Mouse (Mus musculus) embryonic facial prominence, embryonic 14.5 days (tissue): ENCODE data around the gene Ampd1. TPM values are rescaled to one million over a fixed set of nuclear protein-coding genes. Genes with fewer than 3 reads are reported as not detected.
"Not testable (repeated sequence)": the region's sequence is repeated elsewhere in the genome, so short reads cannot be mapped to it uniquely, and the experiment has no call there.

Source experiments
- ATAC-seq: fragments of 200-750 bp; cut with Nextera tagmentation; 2 replicates; pipeline ENCODE4 v1.8.0; 2017; ENCODE audit warnings: low read depth, moderate number of reproducible peaks, moderate TSS enrichment
- DNase-seq: peaks from one replicate; pipeline ENCODE4 v3.0.0-alpha.2; 2015; ENCODE audit warnings: low spot score
- H3K27ac ChIP-seq: fragments of 300-500 bp; sonication (generic); replicated peaks from 2 replicates; pipeline ENCODE4 v1.5.1; 2014; ENCODE audit warnings: low read depth, mild to moderate bottlenecking, low read length, moderate library complexity
- H3K27me3 ChIP-seq: fragments of 300-500 bp; sonication (generic); replicated peaks from 2 replicates; pipeline ENCODE4 v1.6.1; 2014; ENCODE audit warnings: low read length; ENCODE audit not compliant: control insufficient read depth, insufficient read depth
- H3K36me3 ChIP-seq: fragments of 300-500 bp; sonication (generic); 2 replicates; pipeline ENCODE4 v1.6.1; 2014; ENCODE audit warnings: low read length, mixed read lengths; ENCODE audit not compliant: control insufficient read depth, insufficient read depth
- H3K4me1 ChIP-seq: fragments of 300-500 bp; sonication (generic); 2 replicates; pipeline ENCODE4 v1.6.1; 2014; ENCODE audit warnings: antibody characterized with exemption, low read length; ENCODE audit not compliant: control insufficient read depth, insufficient read depth
- H3K4me2 ChIP-seq: fragments of 300-500 bp; sonication (generic); 2 replicates; pipeline ENCODE4 v1.6.1; 2014; ENCODE audit warnings: low read depth, mild to moderate bottlenecking, low read length, moderate library complexity, mixed read lengths
- H3K4me3 ChIP-seq: fragments of 300-500 bp; sonication (generic); 2 replicates; pipeline ENCODE4 v1.5.1; 2014; ENCODE audit warnings: low read depth, mild to moderate bottlenecking, low read length
- H3K9ac ChIP-seq: fragments of 300-500 bp; sonication (generic); 2 replicates; pipeline ENCODE4 v1.6.1; 2014; ENCODE audit warnings: low read depth, mild to moderate bottlenecking, low read length, moderate library complexity, mixed read lengths
- H3K9me3 ChIP-seq: fragments of 300-500 bp; sonication (generic); 2 replicates; pipeline ENCODE4 v1.6.1; 2016; ENCODE audit warnings: low read length; ENCODE audit not compliant: control insufficient read depth
- WGBS: fragments of 180-500 bp; shearing (Covaris S2); extraction: QIAGEN DNeasy Blood & Tissue Kit; methylation state at CpG from one replicate; pipeline ENCODE4 v1.1.7; 2014; 5-methylcytosine and 5-hydroxymethylcytosine counted together
- polyA plus RNA-seq: library from polyadenylated mRNA; unstranded; fragments of >200 nt; fragmentation: Nextera tagmentation; extraction: Ambion mirVana; gene quantifications from 2 replicates; pipeline ENCODE4 v1.2.1, GENCODE M21; 2014

Ampd1 gene
- polyA plus RNA-seq, 1 experiment from 2014 or later: 23.9 TPM

DNA sequence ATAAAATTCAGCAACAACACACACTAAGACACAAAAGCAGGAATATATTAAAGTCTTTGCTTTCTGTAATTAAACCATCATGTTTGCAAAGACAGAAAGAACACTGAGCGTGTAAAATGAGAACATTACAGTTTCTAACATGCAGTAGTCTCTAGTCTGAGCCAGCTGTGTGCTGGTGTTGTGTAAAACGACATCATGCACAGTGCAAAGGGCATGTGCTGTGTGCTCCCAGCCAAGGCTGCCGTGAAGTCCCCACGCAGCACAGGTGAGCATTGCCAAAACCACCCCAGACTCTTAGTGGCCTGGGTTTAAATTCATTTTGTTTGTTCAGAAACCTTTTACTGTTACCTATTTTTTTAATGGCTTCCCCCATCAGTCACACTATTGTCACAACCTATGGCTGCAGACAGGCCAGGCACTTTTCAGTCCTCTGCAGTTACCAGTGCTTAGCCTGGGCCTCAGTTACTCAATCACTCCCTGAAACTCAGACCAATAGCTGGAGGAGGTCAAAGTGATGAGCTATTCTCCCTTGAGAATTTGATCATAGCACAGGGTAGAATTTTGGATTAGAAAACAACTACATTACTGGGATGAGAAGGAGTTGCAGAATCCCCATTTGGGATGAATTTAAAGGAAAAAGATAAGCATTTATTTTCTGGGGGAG lies 62.7 kb downstream of the Ampd1 start:
- 0 out of 2 replicates have a peak, but pooled peaks cover 5% of the 10 kb centered on the region for H3K4me1 ChIP-seq
- no peak overlapping the region for H3K27ac ChIP-seq
- no peak overlapping the region for H3K4me2 ChIP-seq
- whole genome bisulfite sequencing: 58% methylated on average over 4 of the region's 4 CpGs
- no peaks in the 10 kb centered on the region for H3K9me3 ChIP-seq
- ATAC-seq (no peak), DNase-seq (no peak)
- H3K9ac ChIP-seq: no peak overlapping the region
- H3K27me3 ChIP-seq: no peaks in the 10 kb centered on the region
- H3K36me3 ChIP-seq: peaks cover 21% of the 10 kb centered on the region; the same call in 1 of the 2 replicates
- no peak overlapping the region for H3K4me3 ChIP-seq

DNA sequence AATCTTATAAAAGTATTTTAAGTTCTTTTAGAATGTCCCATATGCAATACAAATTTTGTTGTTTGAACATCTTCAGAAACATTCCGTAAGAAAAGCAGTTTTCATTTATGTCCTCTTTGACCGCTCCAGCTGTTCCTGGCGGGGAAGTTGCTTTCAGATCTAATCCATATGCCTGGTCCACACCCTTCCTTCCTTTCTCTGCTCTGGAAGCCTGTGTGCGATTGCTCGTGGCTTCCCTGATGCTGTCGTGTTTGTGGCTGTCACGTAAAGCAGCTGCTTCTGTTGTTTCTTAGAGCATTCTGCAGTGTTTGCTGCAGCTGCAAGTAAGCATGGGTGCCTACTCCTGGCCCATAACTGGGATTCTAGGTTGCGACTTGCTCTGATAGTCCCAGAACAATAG lies 65.2 kb downstream of the Ampd1 start:
- ATAC-seq (no peak), DNase-seq (peak; percentile 55)
- H3K4me2 ChIP-seq: peak overlapping the region; percentile 23
- H3K9me3 ChIP-seq: no peaks in the 10 kb centered on the region
- peaks cover 18% of the 10 kb centered on the region; the same call in 1 of the 2 replicates for H3K36me3 ChIP-seq
- peak overlapping the region; percentile 70 for H3K27ac ChIP-seq
- H3K9ac ChIP-seq: no peak overlapping the region
- H3K27me3 ChIP-seq: no peaks in the 10 kb centered on the region
- H3K4me1 ChIP-seq: 0 out of 2 replicates have a peak, but pooled peaks cover 5% of the 10 kb centered on the region
- 53% methylated on average over 8 of the region's 8 CpGs for WGBS
- no peak overlapping the region for H3K4me3 ChIP-seq

DNA sequence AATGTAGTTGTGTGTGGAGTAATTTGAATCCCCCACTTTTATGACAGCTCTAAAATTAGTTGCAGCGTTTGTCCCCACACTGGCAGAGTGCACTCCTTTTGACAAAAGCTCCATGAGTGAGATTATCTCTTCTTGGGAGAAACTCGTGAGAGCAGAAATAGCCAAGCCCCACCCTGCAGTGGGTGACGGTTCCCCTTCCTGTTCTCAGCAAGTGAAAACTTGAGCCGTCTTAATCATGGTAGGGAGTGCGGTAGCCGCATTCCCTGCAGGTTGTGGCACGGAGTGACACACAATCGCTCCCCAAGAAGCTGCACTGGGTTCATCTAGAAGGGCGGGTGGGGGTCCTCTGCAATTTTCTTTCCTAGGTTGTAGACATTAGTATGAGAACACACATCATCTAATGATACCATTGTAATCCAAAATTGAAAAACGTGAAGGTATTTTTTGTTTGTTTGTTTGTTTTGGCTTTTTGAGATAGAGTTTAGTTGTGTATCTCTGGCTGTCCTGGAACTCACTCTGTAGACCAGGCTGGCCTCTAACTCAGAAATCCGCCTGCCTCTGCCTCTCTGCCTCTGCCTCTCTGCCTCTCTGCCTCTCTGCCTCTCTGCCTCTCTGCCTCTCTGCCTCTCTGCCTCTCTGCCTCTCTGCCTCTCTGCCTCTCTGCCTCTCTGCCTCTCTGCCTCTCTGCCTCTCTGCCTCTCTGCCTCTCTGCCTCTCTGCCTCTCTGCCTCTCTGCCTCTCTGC lies 66.5 kb downstream of the Ampd1 start:
- not testable (repeated sequence) for H3K9ac ChIP-seq, H3K27me3 ChIP-seq, H3K4me1 ChIP-seq, H3K4me3 ChIP-seq, H3K9me3 ChIP-seq
- DNase-seq (peak; percentile 70), ATAC-seq (peak; percentile 75)
- Histone ChIP-seq H3K27ac (peak overlapping the region; percentile 70), H3K4me2 (0 out of 2 replicates have a peak overlapping the region, but pooled peaks have one; percentile 2), H3K36me3 (peaks cover 18% of the 10 kb centered on the region; the same call in 1 of the 2 replicates)
- WGBS: 57% methylated on average over 11 of the region's 11 CpGs

DNA sequence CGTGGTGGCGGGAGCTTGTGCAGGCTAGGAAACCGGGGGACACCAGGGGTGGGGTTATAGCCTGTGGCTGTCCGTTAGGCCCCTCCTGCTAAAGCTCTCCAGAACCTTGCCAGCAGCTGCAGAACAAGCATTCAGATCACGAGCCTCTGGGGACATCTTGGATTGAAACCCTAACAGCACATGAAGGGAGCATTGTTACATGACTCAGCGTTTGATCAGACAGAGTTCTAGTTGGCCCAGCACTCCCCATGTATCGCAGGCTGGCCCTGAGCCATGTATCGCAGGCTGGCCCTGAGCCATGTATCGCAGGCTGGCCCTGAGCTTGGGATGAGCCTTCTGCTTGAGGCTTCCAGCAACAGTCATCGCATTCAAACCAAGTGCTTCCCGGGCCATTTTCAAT lies 67.5 kb downstream of the Ampd1 start:
- Histone ChIP-seq H3K27me3 (no peaks in the 10 kb centered on the region), H3K4me3 (no peak overlapping the region), H3K27ac (no peak overlapping the region), H3K4me2 (no peak overlapping the region), H3K36me3 (peaks cover 18% of the 10 kb centered on the region; the same call in 1 of the 2 replicates), H3K9me3 (no peaks in the 10 kb centered on the region), H3K9ac (no peak overlapping the region), H3K4me1 (0 out of 2 replicates have a peak, but pooled peaks cover 5% of the 10 kb centered on the region)
- DNase-seq: peak; percentile 13
- ATAC-seq: no peak
- WGBS: 84% methylated on average over 11 of the region's 11 CpGs

DNA sequence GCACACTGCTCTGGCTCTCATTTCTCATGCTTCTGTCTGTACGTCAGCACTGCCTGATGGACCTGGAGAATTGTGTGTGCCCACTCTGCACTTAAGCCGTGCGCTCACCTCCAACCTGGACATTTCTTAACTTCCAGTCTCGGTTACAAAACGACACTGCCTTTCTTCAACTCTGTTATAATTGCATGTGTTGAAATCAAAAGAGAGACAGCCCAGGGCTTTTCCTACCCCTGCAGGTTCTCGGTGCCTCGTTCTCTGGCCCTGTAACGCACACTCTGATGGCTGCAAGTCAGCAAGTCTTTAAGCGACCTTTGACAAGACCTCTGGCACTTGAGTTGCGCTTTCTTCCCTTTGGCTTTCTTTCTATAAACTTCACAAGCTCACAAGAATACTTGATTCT lies 68.6 kb downstream of the Ampd1 start:
- DNase-seq: no peak
- WGBS: 77% methylated on average over 10 of the region's 10 CpGs

DNA sequence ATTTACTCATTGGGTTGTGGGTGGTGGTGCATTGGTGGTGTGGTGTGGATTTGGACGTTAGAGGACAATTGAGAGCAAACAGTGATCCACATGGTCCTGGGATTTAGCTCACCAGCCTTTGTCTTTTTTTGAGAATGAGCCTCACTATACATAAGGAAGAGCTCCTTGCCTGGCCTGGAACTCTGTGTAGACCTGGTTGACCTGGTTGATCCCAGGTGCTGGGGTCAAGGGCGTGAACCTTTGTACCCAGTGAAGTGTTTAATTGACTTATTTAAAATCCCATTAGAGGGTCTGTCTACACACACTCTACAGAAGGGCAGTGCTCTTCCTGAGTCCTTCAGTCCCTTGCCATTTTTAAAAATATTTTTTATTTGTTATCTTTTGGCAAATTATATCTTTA lies 71.5 kb downstream of the Ampd1 start:
- Histone ChIP-seq H3K36me3 (peaks cover 20% of the 10 kb centered on the region; the same call in 1 of the 2 replicates), H3K4me2 (no peak overlapping the region), H3K27ac (no peak overlapping the region), H3K4me1 (no peaks in the 10 kb centered on the region), H3K27me3 (no peaks in the 10 kb centered on the region), H3K9me3 (no peaks in the 10 kb centered on the region), H3K4me3 (no peak overlapping the region), H3K9ac (no peak overlapping the region)
- ATAC-seq (no peak), DNase-seq (no peak)
- 84% methylated on average over 2 of the region's 2 CpGs for WGBS

More for the DNA sequence above, 68.6 kb downstream of the Ampd1 start:
- H3K9ac ChIP-seq: no peak overlapping the region
- no peak overlapping the region for H3K4me3 ChIP-seq
- ATAC-seq: no peak
- H3K9me3 ChIP-seq: no peaks in the 10 kb centered on the region
- no peaks in the 10 kb centered on the region for H3K27me3 ChIP-seq
- H3K4me2 ChIP-seq: no peak overlapping the region
- H3K36me3 ChIP-seq: peaks cover 22% of the 10 kb centered on the region; the same call in 1 of the 2 replicates
- 0 out of 2 replicates have a peak, but pooled peaks cover 5% of the 10 kb centered on the region for H3K4me1 ChIP-seq
- no peak overlapping the region for H3K27ac ChIP-seq

DNA sequence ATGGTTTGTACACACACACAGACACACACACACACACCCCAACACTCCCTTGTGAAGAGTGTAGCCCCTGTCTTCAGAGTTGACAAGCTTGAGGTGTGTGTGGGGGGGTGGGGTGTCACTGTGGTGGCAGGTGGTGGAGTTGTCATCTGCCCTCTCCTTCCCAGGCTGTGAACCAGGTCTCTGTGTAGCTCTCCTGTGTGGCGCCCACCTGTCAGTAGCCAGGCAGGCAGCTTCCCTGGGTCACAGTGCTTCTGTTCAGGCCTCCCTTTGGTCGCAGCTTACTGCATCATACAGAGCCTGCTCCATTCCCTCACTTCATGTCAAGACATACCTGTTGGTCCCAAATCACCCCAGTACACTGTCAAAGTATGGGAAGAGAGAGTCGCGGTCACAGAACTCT lies 72.0 kb downstream of the Ampd1 start:
- DNase-seq (no peak), ATAC-seq (no peak)
- Histone ChIP-seq H3K4me3 (no peak overlapping the region), H3K4me2 (no peak overlapping the region), H3K9ac (no peak overlapping the region), H3K4me1 (no peaks in the 10 kb centered on the region), H3K27me3 (no peaks in the 10 kb centered on the region), H3K9me3 (no peaks in the 10 kb centered on the region), H3K36me3 (peaks cover 23% of the 10 kb centered on the region), H3K27ac (0 out of 2 replicates have a peak overlapping the region, but pooled peaks have one; percentile 46)
- 86% methylated on average over 4 of the region's 4 CpGs for WGBS

DNA sequence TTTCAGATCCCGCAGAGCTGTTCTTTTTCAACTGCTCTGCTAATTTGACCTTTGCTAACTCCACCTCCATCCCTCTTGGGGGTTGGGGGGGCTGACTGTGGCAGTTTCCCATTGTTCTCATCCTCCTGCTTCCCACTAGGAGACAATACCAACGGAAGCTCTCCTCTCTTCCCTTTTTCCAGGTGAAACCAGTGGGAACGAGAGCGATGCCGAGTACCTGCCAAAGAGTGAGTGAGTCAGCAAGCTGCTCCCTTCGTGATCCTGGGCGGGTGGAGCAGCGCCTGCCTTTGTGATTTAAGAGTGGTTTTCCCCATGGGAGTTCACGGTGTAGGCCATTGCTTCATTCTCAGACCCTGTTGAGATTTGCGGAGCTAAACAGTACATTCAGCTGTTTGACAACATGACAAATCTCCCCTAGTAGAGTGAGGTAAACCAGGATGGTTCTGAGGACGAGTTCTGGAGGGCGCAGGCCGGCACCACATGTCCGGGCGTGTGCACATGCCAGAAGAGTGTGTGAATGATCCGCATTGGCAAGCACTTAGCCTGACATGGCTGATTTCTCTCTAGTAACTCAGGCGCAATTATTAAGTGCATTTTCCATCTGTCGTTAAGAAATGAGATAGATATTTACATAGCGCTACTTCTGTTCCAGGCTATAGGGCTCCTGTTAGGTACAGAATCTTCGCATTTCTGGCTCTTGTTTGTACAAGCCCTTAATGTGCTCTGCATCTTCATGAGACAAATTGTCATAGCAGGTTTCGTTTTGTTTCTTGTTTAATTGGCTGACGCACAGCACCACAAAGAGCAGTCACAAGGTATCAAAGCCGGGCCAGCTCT lies 72.7 kb downstream of the Ampd1 start:
- H3K27me3 ChIP-seq: no peaks in the 10 kb centered on the region
- 54% methylated on average over 23 of the region's 23 CpGs for WGBS
- DNase-seq (peak; percentile 50), ATAC-seq (peak; percentile 65; the same call in 1 of the 2 replicates)
- no peak overlapping the region for H3K4me3 ChIP-seq
- peak overlapping the region; percentile 46 for H3K27ac ChIP-seq
- no peaks in the 10 kb centered on the region for H3K9me3 ChIP-seq
- no peak overlapping the region for H3K4me2 ChIP-seq
- H3K4me1 ChIP-seq: no peaks in the 10 kb centered on the region
- peaks cover 20% of the 10 kb centered on the region for H3K36me3 ChIP-seq
- no peak overlapping the region for H3K9ac ChIP-seq
